Mouse (Mus musculus) liver, embryonic 15.5 days (tissue): ENCODE measurements around the gene Galc. TPM values are rescaled to one million over a fixed set of nuclear protein-coding genes. Genes with fewer than 3 reads are reported as not detected.

ENCODE experiments used
- ATAC-seq: fragments of 200-750 bp; cut with Nextera tagmentation; 2 replicates; pipeline ENCODE4 v1.8.0; 2017; ENCODE audit warnings: moderate number of reproducible peaks, mild to moderate bottlenecking, moderate library complexity; ENCODE audit not compliant: insufficient read depth
- H3K27ac ChIP-seq: fragments of 300-500 bp; sonication (generic); replicated peaks from 2 replicates; pipeline ENCODE4 v1.5.1; 2015; ENCODE audit warnings: mild to moderate bottlenecking, inconsistent platforms
- H3K27me3 ChIP-seq: fragments of 300-500 bp; sonication (generic); 2 replicates; pipeline ENCODE4 v1.6.1; 2015; ENCODE audit warnings: mild to moderate bottlenecking, inconsistent platforms
- H3K36me3 ChIP-seq: fragments of 300-500 bp; sonication (generic); replicated peaks from 2 replicates; pipeline ENCODE4 v1.6.1; 2015; ENCODE audit warnings: moderate library complexity, mild to moderate bottlenecking, inconsistent platforms
- H3K4me1 ChIP-seq: fragments of 300-500 bp; sonication (generic); replicated peaks from 2 replicates; pipeline ENCODE4 v1.6.1; 2015; ENCODE audit warnings: inconsistent platforms
- H3K4me2 ChIP-seq: fragments of 300-500 bp; sonication (generic); 2 replicates; pipeline ENCODE4 v1.6.1; 2015; ENCODE audit warnings: moderate library complexity, mild to moderate bottlenecking, inconsistent platforms
- H3K4me3 ChIP-seq: fragments of 300-500 bp; sonication (generic); replicated peaks from 2 replicates; pipeline ENCODE4 v1.5.1; 2015; ENCODE audit warnings: mild to moderate bottlenecking, inconsistent platforms
- H3K9ac ChIP-seq: fragments of 300-500 bp; sonication (generic); 2 replicates; pipeline ENCODE4 v1.6.1; 2015; ENCODE audit warnings: moderate library complexity, mild to moderate bottlenecking, inconsistent platforms
- H3K9me3 ChIP-seq: fragments of 300-500 bp; sonication (generic); replicated peaks from 2 replicates; pipeline ENCODE4 v1.6.1; 2016; ENCODE audit warnings: inconsistent platforms
- WGBS: fragments of 180-500 bp; shearing (Covaris S2); methylation state at CpG from one replicate; pipeline ENCODE4 v1.1.7; 2015; ENCODE audit warnings: mixed read lengths; ENCODE audit not compliant: insufficient replicate concordance; 5-methylcytosine and 5-hydroxymethylcytosine counted together
- polyA plus RNA-seq: library from polyadenylated mRNA; unstranded; fragments of >200 nt; fragmentation: Nextera tagmentation; extraction: Ambion mirVana; gene quantifications from 2 replicates; pipeline ENCODE4 v1.2.1, GENCODE M21; 2015

Gene Galc
- polyA plus RNA-seq, 1 experiment from 2014 or later, result 2.2 TPM

DNA sequence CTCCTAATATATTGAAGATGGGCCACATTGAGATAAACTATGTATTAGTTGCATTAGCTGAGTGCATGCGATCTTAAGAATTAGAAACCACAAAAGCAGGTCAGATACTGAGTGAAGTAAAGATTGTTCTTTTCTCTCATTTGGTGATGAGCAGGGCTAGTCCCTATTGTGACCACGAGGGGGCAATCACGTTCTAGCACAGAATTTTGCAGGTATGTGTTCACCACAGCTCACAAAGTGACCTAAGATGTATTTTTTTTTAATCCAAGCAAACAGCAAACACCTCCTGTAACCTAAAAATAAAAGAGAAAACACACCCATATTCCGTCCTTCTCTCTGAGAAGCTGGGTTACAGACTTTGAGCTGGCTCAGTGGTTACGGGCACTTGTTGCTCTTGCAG lies 21.3 kb upstream of the Galc start:
- H3K9ac ChIP-seq, result no peak overlapping the region
- no peak overlapping the region for H3K27ac ChIP-seq
- no peak overlapping the region for H3K4me3 ChIP-seq
- H3K27me3 ChIP-seq, result no peaks in the 10 kb centered on the region
- H3K9me3 ChIP-seq, result no peaks in the 10 kb centered on the region
- no peaks in the 10 kb centered on the region for H3K4me1 ChIP-seq
- no peak for ATAC-seq
- 22% methylated on average over 5 of the region's 5 CpGs for WGBS
- H3K36me3 ChIP-seq, result no peaks in the 10 kb centered on the region
- H3K4me2 ChIP-seq, result no peak overlapping the region

DNA sequence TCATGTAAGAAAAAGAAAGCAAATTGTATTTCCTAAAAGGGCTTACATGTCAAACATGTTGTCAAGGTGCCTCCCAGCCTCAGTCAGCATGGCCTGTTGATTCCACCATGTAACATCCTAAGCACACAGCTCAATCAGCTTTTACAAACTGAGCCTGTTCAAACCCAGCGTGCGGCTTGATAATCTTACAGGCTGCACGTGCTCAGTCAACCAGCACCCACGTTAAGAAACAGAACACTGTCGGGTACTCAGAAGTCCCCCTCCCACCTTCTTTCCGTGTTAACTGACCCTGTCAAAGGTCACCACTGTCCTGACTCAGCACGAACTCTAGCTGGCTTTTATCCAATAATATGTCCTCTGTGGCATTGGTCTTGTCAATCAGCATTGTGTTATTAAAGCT lies 13.2 kb upstream of the Galc start:
- H3K27ac ChIP-seq, result no peak overlapping the region
- ATAC-seq, result no peak

GRCm38 (mm10) chr12:98270810-98271566 lies 11.7 kb upstream of the Galc start:
- Histone ChIP-seq H3K4me1 (no peaks in the 10 kb centered on the region), H3K36me3 (no peaks in the 10 kb centered on the region), H3K27ac (no peak overlapping the region), H3K27me3 (no peaks in the 10 kb centered on the region; the same call in 1 of the 2 replicates), H3K9me3 (no peaks in the 10 kb centered on the region), H3K9ac (no peak overlapping the region), H3K4me3 (no peak overlapping the region; the same call in 1 of the 2 replicates), H3K4me2 (peak overlapping the region; percentile 44)
- WGBS, result 27% methylated on average over 12 of the region's 12 CpGs
- no peak for ATAC-seq

More for the DNA sequence above, 13.2 kb upstream of the Galc start:
- WGBS, result 57% methylated on average over 7 of the region's 7 CpGs
- H3K9ac ChIP-seq, result no peak overlapping the region
- no peaks in the 10 kb centered on the region for H3K4me1 ChIP-seq
- no peaks in the 10 kb centered on the region; the same call in 1 of the 2 replicates for H3K27me3 ChIP-seq
- H3K4me3 ChIP-seq, result no peak overlapping the region
- no peaks in the 10 kb centered on the region for H3K9me3 ChIP-seq
- no peak overlapping the region for H3K4me2 ChIP-seq
- H3K36me3 ChIP-seq, result no peaks in the 10 kb centered on the region

GRCm38 (mm10) chr12:98269791-98270745 lies 10.8 kb upstream of the Galc start:
- Histone ChIP-seq H3K4me1 (no peaks in the 10 kb centered on the region), H3K27me3 (no peaks in the 10 kb centered on the region; the same call in 1 of the 2 replicates), H3K4me2 (peak overlapping the region; percentile 44), H3K27ac (0 out of 2 replicates have a peak overlapping the region, but pooled peaks have one; percentile 6), H3K4me3 (peak overlapping the region; percentile 27), H3K36me3 (no peaks in the 10 kb centered on the region), H3K9ac (no peak overlapping the region), H3K9me3 (no peaks in the 10 kb centered on the region)
- ATAC-seq, result no peak
- whole genome bisulfite sequencing, result 11% methylated on average over 17 of the region's 17 CpGs

DNA sequence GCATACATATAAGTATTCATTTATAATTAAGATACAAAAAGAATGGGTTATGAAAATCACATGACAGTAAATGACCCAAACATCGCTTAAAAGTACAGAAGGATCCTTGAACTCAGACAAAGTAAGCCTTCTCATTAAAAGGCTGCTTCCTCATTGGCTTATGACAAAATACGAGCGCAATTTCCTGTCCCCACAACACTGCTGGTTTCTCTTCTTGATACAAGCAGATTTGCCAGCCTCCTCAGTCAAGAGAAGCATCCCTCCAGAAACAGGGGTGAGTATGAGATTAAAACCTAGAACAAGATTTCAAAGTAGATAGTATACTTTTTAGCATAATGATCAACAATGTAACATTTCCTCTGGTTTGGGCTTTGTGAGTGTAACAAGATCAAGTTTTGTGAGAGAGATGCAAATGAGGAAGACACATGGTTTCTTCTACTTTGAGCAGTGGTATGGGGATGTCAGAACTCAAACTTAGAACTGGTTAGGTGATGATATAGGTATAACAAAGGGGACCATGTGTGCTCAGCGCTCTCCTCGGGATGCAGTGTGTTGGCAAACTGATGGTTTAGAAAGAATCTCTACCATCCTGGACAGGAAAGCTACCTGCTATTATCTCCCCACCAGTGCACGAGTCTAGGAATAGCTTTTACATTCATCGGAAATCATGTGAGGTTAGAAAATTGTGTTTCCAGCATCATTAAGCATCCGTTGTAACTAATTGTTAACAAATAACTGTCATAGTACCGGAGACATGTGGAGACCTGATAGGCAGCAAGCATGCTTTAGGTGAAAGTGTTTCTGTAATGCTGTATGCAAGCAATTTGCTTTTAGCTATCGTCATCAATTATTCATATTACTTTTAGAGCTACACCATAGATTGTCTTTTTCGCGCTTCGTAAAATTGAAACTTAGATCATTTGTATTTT lies 9.4 kb upstream of the Galc start, which contains the start of gene Gpr65:
Gene Gpr65 (plus strand): TSS at position 195 of the 929 bp plus-strand sequence.
- Histone ChIP-seq H3K4me1 (no peaks in the 10 kb centered on the region), H3K4me3 (peak within 1 kb of the TSS; percentile 30), H3K9ac (no peak within 1 kb of the TSS), H3K36me3 (no peaks in the 10 kb centered on the region), H3K27ac (no peak within 1 kb of the TSS), H3K4me2 (0 out of 2 replicates have a peak within 1 kb of the TSS, but pooled peaks have one; percentile 12), H3K27me3 (no peaks in the 10 kb centered on the region; the same call in 1 of the 2 replicates), H3K9me3 (no peaks in the 10 kb centered on the region)
- WGBS, result 45% methylated on average over 13 of the region's 13 CpGs
- no peak for ATAC-seq

DNA sequence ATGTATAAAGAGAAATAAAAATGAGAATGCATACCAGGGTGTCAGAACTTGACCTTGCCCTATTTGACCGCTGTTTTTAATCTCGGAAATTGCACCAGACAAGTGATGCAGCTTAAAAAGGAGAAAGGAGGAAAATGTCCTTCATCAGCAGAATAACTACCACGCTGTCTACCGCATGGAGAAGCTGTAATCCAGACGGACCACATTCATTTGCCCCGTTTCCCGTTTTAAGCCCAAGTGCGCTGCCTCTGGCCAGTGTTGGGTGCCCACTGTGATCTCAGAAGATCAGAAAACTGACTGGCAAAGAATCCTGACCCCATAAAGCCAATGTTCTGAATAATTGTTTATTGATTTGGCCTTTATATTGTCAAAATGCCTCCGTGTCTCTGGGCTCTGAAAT lies 6.4 kb upstream of the Galc start:
- H3K4me3 ChIP-seq, result no peak overlapping the region
- no peak for ATAC-seq
- no peak overlapping the region for H3K9ac ChIP-seq
- H3K4me2 ChIP-seq, result no peak overlapping the region
- WGBS, result 66% methylated on average over 9 of the region's 9 CpGs
- 0 out of 2 replicates have a peak overlapping the region, but pooled peaks have one; percentile 29 for H3K27ac ChIP-seq
- H3K4me1 ChIP-seq, result no peaks in the 10 kb centered on the region
- H3K9me3 ChIP-seq, result no peaks in the 10 kb centered on the region
- H3K36me3 ChIP-seq, result no peaks in the 10 kb centered on the region
- no peaks in the 10 kb centered on the region; the same call in 1 of the 2 replicates for H3K27me3 ChIP-seq

- H3K9ac ChIP-seq, result peak overlapping the region; percentile 75; the same call in 1 of the 2 replicates
- WGBS, result 1% methylated on average over 12 of the region's 12 CpGs
- peak overlapping the region; percentile 82 for H3K4me2 ChIP-seq
- no peaks in the 10 kb centered on the region for H3K27me3 ChIP-seq
- no peak for ATAC-seq
- H3K27ac ChIP-seq, result peak overlapping the region; percentile 79; the same call in 1 of the 2 replicates
- no peaks in the 10 kb centered on the region for H3K36me3 ChIP-seq
- no peaks in the 10 kb centered on the region for H3K9me3 ChIP-seq
- peak overlapping the region; percentile 74 for H3K4me3 ChIP-seq
- H3K4me1 ChIP-seq, result 0 out of 2 replicates have a peak, but pooled peaks cover 4% of the 10 kb centered on the region
Measured at GRCm38 (mm10) chr12:98259518-98259852, 226 bp upstream of the Galc start.

DNA sequence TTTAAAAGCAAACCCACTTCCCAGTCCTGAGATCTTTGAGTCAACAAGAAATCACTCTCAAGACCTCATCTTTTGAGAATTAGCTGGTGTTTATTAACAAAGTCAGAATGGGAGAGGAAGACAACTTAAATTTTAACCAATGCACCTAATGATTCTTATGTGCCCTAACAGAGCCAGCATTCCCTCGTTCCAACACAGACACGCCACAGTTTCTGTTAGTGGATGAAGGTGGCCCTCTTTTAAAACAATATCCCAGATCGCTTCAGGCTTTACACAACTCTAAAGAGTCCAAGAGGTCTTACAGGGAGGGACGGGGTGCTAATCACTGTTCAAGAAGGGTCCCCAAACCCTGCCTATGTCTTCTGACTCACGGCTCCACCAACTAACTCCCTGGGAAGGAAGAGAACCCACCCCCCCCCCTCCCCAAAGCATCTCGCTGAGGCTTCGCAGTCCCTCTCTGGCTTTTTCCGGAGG lies 851 bp downstream of the Galc start:
- H3K9me3 ChIP-seq, result no peaks in the 10 kb centered on the region
- H3K36me3 ChIP-seq, result no peaks in the 10 kb centered on the region
- 1% methylated on average over 8 of the region's 8 CpGs for WGBS
- H3K4me2 ChIP-seq, result peak overlapping the region; percentile 82
- H3K9ac ChIP-seq, result peak overlapping the region; percentile 75
- peak; percentile 9; the same call in 1 of the 2 replicates for ATAC-seq
- no peaks in the 10 kb centered on the region for H3K27me3 ChIP-seq
- H3K4me3 ChIP-seq, result peak overlapping the region; percentile 74
- H3K4me1 ChIP-seq, result 0 out of 2 replicates have a peak, but pooled peaks cover 4% of the 10 kb centered on the region
- H3K27ac ChIP-seq, result peak overlapping the region; percentile 79

- no peaks in the 10 kb centered on the region for H3K27me3 ChIP-seq
- 39% methylated on average over 13 of the region's 13 CpGs for WGBS
- H3K4me2 ChIP-seq, result no peak overlapping the region
- H3K27ac ChIP-seq, result no peak overlapping the region
- no peaks in the 10 kb centered on the region for H3K9me3 ChIP-seq
- no peaks in the 10 kb centered on the region for H3K36me3 ChIP-seq
- no peak overlapping the region for H3K9ac ChIP-seq
- H3K4me3 ChIP-seq, result no peak overlapping the region
- no peak for ATAC-seq
- 0 out of 2 replicates have a peak, but pooled peaks cover 4% of the 10 kb centered on the region for H3K4me1 ChIP-seq
Measured at GRCm38 (mm10) chr12:98255373-98255995, 3.8 kb downstream of the Galc start.

DNA sequence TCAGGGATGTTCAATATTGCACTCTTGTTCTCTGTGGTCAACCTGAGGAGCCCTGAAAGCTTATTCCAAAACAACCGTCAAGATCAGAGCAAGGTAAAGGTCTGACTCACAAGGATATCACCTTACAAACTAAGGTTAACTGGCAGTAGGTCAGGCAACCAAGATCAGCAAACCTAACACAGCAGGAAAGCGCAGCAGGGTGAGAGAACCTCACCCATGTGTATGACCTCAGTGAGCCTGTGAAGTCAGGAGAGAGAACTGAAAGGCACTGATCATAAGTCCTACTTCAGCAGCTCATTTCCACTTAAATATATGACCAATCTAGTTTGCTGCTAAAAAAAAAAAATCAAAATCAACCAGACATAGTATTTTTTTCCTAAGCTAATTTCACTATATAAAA lies 6.8 kb downstream of the Galc start:
- no peak for ATAC-seq
- WGBS, result 70% methylated on average over 2 of the region's 2 CpGs
- Histone ChIP-seq H3K4me1 (0 out of 2 replicates have a peak, but pooled peaks cover 2% of the 10 kb centered on the region), H3K4me3 (no peak overlapping the region), H3K9me3 (no peaks in the 10 kb centered on the region), H3K27me3 (no peaks in the 10 kb centered on the region), H3K4me2 (no peak overlapping the region), H3K27ac (no peak overlapping the region), H3K9ac (no peak overlapping the region), H3K36me3 (no peaks in the 10 kb centered on the region)
